Mouse (Mus musculus): ENCODE results near the gene Mettl27. TPM values are rescaled to one million over a fixed set of nuclear protein-coding genes. Genes with fewer than 3 reads are reported as not detected.

The Mettl27 gene
- polyA plus RNA-seq, 1 experiment, result 13.9 TPM

GRCm38 (mm10) chr5:134986298-134987268 is 54.4 kb downstream of the Mettl27 start:
- no peak for TF ChIP-seq GATA1 (IDR thresholded peaks at IDR 0.05; ENCODE audit: low read length)

DNA sequence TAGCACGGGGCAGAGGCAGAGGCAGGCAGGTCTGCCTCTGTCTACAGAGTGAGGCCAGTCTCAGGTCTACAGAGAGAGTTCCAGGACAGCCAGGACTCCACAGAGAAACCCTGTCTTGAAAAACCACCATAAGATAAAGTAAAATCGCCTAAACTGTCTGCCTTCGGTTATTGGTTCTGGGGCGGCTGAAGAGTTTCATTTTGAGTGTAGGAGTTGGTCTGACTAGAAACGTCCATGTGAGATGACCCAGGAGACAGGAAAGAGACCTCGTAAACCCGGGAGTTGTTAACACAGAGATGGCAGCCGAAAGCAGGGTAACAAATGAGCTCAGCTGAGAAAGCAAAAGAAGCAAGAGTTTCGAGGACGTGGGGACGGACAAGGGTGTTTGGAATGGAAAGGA is 57.0 kb downstream of the Mettl27 start:
- TF ChIP-seq GATA1 (IDR thresholded peaks at IDR 0.05; ENCODE audit: low read length), result no peak

DNA sequence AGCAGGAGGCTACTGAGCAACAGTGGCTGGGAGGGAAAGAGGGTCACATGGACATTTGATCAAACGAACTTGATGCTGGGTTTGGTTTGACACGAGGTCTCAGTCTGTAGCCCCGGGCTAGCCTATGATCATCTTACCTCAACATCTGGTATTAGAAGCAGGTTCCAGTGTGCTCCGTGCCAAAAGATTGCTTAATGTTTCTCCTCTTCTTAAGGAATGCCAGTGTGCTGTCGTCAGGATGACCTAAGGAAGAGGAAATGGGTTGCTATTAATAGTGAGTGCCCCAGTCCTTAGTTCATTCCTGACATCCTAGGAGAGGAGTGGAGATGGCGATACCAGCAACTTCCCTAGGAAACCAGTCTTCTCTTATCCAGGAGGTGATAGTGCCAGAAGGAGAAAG is 57.6 kb downstream of the Mettl27 start:
- no peak for TF ChIP-seq GATA1 (IDR thresholded peaks at IDR 0.05; ENCODE audit: low read length)

Other genes starting within 250 kb of the Mettl27 start
- gene Limk1, start 243.8 kb upstream of the Mettl27 start, polyA plus RNA-seq (2012), result 2.5 and 3.2 TPM in 2 replicates
- gene Eln, start 185.0 kb upstream of the Mettl27 start, polyA plus RNA-seq (2012), result not detected in 2 replicates
- gene Tmem270, start 25.6 kb upstream of the Mettl27 start, polyA plus RNA-seq (2012), result not detected in 2 replicates
- 0.85 and 1.4 TPM in 2 replicates for gene Cldn13, start 16.8 kb upstream of the Mettl27 start, polyA plus RNA-seq (2012)
- gene Cldn4, start 14.6 kb downstream of the Mettl27 start, polyA plus RNA-seq (2012), result 0.04 TPM in 1 of 2 replicates, not detected in the other
- not detected in 2 replicates for gene Cldn3, start 53.8 kb downstream of the Mettl27 start, polyA plus RNA-seq (2012)
- gene Abhd11, start 76.8 kb downstream of the Mettl27 start, polyA plus RNA-seq (2012), result 78.8 and 94.7 TPM in 2 replicates
- gene Stx1a, start 91.1 kb downstream of the Mettl27 start, polyA plus RNA-seq (2012), result 7.6 and 7.9 TPM in 2 replicates
- gene Dnajc30, start 131.8 kb downstream of the Mettl27 start, polyA plus RNA-seq (2012), result 70.2 and 77.4 TPM in 2 replicates
- 226 and 260 TPM in 2 replicates for gene Bud23, start 132.6 kb downstream of the Mettl27 start, polyA plus RNA-seq (2012)
- 0.37 and 0.59 TPM in 2 replicates for gene Vps37d, start 145.9 kb downstream of the Mettl27 start, polyA plus RNA-seq (2012)
- not detected in 2 replicates for gene Mlxipl, start 157.5 kb downstream of the Mettl27 start, polyA plus RNA-seq (2012)
- 19.8 and 25.0 TPM in 2 replicates for gene Tbl2, start 217.3 kb downstream of the Mettl27 start, polyA plus RNA-seq (2012)
- gene Bcl7b, start 235.9 kb downstream of the Mettl27 start, polyA plus RNA-seq (2012), result 52.9 and 69.4 TPM in 2 replicates